Mouse (Mus musculus) embryonic fibroblast, embryonic 13.5 days (primary cell): ENCODE results near the gene Gm20388. TPM values are rescaled to one million over a fixed set of nuclear protein-coding genes. Genes with fewer than 3 reads are reported as not detected.

ENCODE experiments used
- H3K27ac ChIP-seq: 2 replicates; pipeline ENCODE4 v1.5.1; 2012; ENCODE audit warnings: low read length, control low read depth, inconsistent platforms; ENCODE audit not compliant: insufficient read depth
- H3K4me1 ChIP-seq: 2 replicates; pipeline ENCODE4 v1.6.1; 2011; ENCODE audit warnings: low read length; ENCODE audit not compliant: control insufficient read depth, insufficient read depth
- H3K4me3 ChIP-seq: 2 replicates; pipeline ENCODE4 v1.5.1; 2011; ENCODE audit warnings: mild to moderate bottlenecking, control low read depth, low read length; ENCODE audit not compliant: insufficient read depth
- CTCF ChIP-seq: IDR thresholded peaks from 2 replicates; pipeline ENCODE4 v1.5.1; 2011; ENCODE audit warnings: mild to moderate bottlenecking, control low read depth, low read length, moderate library complexity, borderline replicate concordance; ENCODE audit not compliant: insufficient read depth
- POLR2A ChIP-seq: IDR thresholded peaks from 2 replicates; pipeline ENCODE4 v1.6.1; 2011; ENCODE audit warnings: low read depth, mild to moderate bottlenecking, control low read depth, low read length, moderate library complexity
- polyA plus RNA-seq: library from polyadenylated mRNA; stranded (reverse); fragments of >200 nt; gene quantifications from 2 replicates; pipeline ENCODE4 v1.2.4, GENCODE M21; 2011; ENCODE audit warnings: low read depth; ENCODE audit not compliant: missing spikeins, insufficient read length

The Gm20388 gene
- polyA plus RNA-seq, 1 experiment: 82.8 TPM

DNA sequence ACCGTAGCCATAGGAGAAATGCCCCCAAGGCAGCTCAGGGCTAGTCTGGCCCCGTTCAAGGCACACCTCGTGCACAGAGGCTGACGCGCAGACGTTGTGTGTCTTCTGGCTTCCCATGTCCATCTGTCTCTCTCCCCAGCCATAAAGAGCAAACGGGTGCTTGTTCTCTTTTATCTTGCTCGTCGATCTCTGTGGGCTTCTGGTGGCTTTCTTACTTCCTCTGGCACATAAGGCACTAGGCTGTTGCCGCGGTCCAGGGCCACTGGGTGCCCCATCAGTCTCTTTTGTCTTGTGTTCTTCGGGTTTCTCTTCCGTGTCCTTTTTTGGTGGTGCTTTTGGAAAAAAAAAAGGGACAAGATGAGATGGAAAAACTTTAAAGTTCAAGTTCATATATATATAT lies 3934.5 kb downstream of the Gm20388 start:
- Histone ChIP-seq H3K4me3 (no peak overlapping the region), H3K27ac (no peak overlapping the region), H3K4me1 (0 out of 2 replicates have a peak, but pooled peaks cover 3% of the 10 kb centered on the region)
- TF ChIP-seq CTCF (no peak), POLR2A (no peak)

DNA sequence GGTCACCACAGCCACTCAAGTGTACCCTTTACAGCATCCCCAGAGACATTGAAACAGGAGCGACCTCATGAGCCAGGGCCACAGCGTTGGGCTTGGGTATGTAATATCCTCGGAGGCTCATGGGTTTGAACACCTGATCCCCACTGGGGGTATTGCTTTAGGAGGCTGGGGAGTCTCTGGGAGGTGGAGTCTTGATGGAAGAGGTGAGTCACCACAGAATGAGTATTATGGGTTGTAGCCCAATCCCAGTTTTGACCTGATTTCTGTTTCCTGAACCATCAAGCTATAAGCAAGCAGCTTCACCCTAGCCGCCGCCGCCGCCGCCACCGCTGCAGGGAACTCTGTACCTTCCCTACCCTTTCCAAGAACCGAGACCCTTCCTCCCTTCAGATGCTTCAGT lies 3935.3 kb downstream of the Gm20388 start:
- TF ChIP-seq CTCF: no peak
- no peak for TF ChIP-seq POLR2A
- H3K27ac ChIP-seq: no peak overlapping the region
- H3K4me3 ChIP-seq: no peak overlapping the region
- 0 out of 2 replicates have a peak, but pooled peaks cover 3% of the 10 kb centered on the region for H3K4me1 ChIP-seq

DNA sequence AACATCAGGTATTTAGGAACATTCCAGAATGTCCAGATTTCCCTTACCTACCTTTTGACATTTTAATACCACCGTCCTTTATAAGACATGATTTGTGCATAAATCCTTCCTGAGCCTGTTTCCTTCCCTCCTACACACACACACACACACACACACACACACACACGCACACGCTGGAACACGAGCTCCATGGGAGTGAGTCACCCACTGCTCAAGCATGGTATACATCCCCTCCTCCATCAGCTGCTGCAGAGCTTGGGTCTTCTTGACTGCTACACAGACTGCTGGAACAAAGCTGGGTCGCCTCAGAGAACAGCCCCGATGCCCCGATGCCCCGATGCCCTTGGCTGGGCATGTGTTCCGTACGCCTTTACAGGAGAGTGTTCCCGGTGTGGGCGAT lies 3935.9 kb downstream of the Gm20388 start:
- Histone ChIP-seq H3K27ac (no peak overlapping the region), H3K4me1 (0 out of 2 replicates have a peak, but pooled peaks cover 3% of the 10 kb centered on the region), H3K4me3 (no peak overlapping the region)
- peak; percentile 19; the same call in 1 of the 2 replicates for TF ChIP-seq POLR2A
- TF ChIP-seq CTCF: no peak

DNA sequence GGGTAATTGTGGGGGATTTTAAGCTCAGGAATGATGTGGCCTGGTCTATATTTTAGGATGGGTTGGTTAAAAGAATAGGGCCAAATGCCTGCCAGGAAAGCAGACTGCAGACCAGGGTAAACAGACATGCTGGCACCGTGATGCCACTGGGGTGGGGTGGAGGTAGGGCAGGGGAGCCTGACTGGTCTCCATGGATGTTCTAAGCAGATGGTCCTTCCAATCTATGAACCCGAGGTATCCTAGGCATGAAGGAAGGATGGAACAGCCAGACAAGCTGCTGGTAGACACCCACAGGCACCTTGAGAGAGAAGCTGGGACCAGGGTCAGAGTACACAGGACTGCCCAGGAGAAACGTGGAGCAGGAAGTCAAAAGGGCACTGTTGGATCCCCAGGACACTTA lies 3936.9 kb downstream of the Gm20388 start:
- Histone ChIP-seq H3K4me3 (no peak overlapping the region), H3K4me1 (0 out of 2 replicates have a peak, but pooled peaks cover 3% of the 10 kb centered on the region), H3K27ac (no peak overlapping the region)
- no peak for TF ChIP-seq CTCF
- no peak for TF ChIP-seq POLR2A

DNA sequence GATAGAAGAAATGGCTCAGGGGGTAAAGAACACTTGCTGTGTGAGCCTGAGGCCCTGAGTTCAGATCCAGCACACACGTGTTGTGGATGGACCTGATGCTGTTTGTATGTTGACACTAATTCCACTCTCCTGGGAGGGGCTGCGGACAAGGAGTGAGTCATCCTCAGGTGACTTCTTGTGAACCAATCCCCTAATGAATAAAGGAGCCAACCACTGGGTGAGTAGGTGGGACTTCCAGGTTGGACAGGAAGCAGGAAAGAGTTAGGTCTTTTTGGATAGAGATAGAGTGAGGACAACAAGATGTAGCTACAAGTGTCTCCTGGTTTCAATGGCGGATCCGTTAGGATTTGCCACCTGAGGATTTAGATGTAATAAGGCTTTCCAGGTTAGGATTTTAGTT lies 3938.7 kb downstream of the Gm20388 start:
- Histone ChIP-seq H3K27ac (0 out of 2 replicates have a peak overlapping the region, but pooled peaks have one; percentile 8), H3K4me3 (no peak overlapping the region), H3K4me1 (0 out of 2 replicates have a peak, but pooled peaks cover 3% of the 10 kb centered on the region)
- TF ChIP-seq POLR2A (no peak), CTCF (no peak)

DNA sequence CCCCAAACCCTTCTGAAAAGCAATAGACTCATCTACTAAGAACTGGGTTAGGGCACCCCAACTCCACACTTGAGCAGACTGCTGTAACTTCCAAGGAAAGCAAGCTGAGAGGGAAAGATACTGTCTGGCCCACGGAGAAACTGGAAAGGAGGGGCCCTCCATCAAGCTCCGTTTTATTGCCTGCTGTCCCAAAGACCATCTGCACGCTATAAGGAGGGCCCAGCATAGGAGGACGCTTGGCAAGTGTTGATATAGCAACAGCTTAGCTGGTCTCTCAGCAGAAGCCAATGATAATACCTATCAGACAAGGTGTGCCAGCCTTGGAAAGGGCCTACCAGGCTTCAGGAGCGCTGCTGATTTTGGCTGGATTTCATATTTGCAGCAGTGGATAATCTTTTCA lies 3940.9 kb downstream of the Gm20388 start:
- H3K4me1 ChIP-seq: 0 out of 2 replicates have a peak, but pooled peaks cover 3% of the 10 kb centered on the region
- H3K4me3 ChIP-seq: no peak overlapping the region
- no peak overlapping the region for H3K27ac ChIP-seq
- TF ChIP-seq POLR2A (no peak), CTCF (no peak)

DNA sequence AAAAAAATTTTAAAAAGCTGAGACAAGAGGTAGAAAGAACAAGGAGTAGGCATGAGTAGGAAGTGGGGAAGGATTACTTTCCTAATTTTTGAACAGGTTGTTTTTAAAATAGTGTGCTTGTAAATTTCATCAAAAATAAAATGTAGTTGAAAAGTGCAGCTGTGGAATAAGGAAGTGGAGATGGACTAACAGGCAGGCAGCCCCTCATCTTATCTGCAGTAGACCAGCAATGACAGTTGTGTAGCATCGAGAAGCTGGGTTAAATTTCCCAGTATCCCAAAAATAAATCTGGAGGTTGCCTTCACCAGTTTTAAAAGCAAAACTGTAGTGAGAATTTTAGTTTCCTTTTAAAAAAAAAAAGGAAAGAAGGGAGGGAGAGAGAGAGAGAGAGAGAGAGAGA lies 3943.6 kb downstream of the Gm20388 start:
- TF ChIP-seq CTCF (no peak), POLR2A (no peak)
- Histone ChIP-seq H3K4me3 (no peak overlapping the region), H3K4me1 (no peaks in the 10 kb centered on the region), H3K27ac (no peak overlapping the region)

DNA sequence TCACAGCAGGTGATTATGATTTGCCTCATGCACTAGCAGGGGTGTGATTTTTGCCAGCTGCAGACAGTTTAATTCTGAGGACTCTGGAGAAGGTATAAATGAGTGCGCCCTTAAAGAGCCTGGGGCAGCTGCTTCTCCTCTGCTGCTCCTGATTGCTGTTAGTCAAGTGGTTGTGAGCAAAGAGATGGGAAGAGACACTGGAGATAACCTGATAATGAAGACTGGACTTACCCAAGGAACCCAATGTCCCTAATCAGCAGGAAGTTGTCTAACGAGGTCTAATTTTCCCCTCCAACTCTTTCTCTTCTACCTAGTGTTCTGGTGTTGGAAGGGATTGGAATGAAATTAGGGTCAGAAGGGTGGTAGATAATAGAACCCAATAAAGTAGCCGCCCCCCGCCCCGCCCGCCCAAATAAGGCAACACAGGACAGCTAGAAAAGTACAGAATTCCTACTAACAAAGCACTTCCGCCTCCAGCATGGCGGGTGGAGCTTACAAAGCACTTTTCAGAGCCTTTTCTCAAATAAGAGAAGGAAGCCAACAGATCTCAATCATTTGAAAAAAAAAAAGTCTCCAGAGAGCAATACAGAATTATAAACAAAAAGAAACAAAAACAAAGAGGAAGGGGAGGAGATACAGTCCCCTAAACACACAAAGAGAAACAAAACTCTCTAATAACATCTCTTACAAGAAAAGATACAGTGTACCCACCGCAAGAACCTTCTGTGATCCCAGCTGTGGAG lies 3944.3 kb downstream of the Gm20388 start:
- no peaks in the 10 kb centered on the region for H3K4me1 ChIP-seq
- H3K4me3 ChIP-seq: no peak overlapping the region
- no peak overlapping the region for H3K27ac ChIP-seq
- no peak for TF ChIP-seq CTCF
- no peak for TF ChIP-seq POLR2A

DNA sequence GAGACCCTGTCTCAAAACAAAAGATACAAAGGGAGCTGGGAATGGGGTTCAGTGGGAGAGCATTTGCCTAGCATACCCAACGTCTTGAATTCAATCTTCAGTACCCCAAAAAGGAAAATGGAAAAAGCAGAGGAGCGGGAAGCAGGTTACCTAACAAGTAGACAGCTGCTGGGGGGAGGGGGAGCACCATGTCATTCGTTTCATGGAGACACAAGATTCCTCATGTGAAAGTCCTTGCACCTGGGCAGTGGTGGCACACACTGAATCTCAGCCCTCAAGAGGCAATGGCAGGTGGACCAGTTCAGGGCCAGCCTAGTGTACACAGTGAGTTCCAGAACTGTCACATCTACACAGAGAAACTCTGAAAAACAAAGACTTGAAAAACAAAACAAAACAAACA lies 3946.7 kb downstream of the Gm20388 start:
- TF ChIP-seq POLR2A (no peak), CTCF (no peak)
- Histone ChIP-seq H3K4me3 (no peak overlapping the region), H3K27ac (no peak overlapping the region), H3K4me1 (no peaks in the 10 kb centered on the region)

DNA sequence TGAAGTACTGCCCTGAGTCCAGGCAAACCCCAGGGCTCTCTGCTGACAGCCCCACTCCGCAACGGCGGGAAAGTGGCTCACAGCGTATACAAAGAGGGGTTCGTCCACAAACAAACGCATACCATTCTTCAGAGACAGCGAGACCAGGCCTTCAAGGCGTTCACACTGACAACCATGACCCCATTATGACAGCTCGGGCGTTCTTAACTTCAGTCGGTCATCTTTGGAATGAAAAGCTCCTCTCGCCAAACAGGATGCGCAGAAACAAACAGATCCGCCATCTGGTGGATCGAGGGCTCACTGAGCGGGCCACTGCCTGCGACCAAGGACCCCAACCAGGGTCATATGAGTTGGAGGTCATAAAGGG lies 3947.9 kb downstream of the Gm20388 start:
- TF ChIP-seq POLR2A (no peak), CTCF (no peak)
- no peaks in the 10 kb centered on the region for H3K4me1 ChIP-seq
- H3K4me3 ChIP-seq: peak overlapping the region; percentile 72
- H3K27ac ChIP-seq: no peak overlapping the region
